Mouse (Mus musculus) retina, postnatal 1 day (tissue): ENCODE data around the gene Serpinb9.
"Not testable (repeated sequence)": the region's sequence is repeated elsewhere in the genome, so short reads cannot be mapped to it uniquely, and the experiment has no call there.

Experiments used
- DNase-seq: peaks from one replicate; pipeline ENCODE4 v3.0.0-alpha.2; 2012

Serpinb9 gene

DNA sequence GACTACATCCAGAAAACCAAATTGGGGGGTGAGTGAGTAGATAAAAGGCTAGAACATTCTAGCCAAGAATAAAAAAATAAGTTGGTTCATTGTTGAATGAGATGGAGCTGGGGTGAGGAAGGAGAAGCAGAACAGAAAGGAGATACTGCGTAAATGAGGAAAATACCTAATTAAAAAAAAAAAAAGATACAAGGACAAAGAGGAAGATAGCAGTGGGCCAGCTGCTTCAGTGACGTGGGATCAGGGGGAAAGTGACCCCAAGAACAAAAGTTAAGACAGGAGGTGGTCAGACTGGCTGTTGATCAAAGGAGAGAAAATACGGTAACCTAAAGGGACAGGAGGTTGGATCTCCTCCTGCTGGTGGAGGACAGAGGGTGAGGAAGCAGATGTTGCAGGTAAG, at the start of gene Serpinb9:
Gene Serpinb9, plus strand, starts transcription at position 301 of the 400 bp plus-strand sequence.
- no peak for DNase-seq

GRCm38 (mm10) chr13:32956537-32956936, 46.5 kb upstream of the Serpinb9 start:
- no peak for DNase-seq

DNA sequence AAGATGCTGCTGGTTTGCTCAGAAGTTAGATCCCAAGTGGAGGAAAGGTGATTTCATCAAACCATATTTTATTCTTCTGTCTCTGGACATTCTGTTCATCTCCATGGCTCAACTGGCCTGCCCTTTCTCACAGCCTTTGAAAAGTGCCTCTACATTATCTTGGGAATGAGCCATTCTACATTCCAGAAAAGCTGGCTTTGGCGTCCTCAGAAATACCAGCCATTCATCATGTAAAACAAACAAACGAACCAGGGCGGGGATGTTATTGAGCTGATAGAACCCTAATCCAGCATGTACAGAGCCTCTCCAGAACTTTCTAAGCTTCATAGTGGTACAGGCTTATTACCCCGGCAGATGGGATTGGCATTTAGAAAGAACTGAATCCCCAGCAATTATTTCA, 45.1 kb upstream of the Serpinb9 start:
- DNase-seq, result no peak

- not testable (repeated sequence) for DNase-seq
Observed at GRCm38 (mm10) chr13:32958521-32958920, 44.5 kb upstream of the Serpinb9 start.

DNA sequence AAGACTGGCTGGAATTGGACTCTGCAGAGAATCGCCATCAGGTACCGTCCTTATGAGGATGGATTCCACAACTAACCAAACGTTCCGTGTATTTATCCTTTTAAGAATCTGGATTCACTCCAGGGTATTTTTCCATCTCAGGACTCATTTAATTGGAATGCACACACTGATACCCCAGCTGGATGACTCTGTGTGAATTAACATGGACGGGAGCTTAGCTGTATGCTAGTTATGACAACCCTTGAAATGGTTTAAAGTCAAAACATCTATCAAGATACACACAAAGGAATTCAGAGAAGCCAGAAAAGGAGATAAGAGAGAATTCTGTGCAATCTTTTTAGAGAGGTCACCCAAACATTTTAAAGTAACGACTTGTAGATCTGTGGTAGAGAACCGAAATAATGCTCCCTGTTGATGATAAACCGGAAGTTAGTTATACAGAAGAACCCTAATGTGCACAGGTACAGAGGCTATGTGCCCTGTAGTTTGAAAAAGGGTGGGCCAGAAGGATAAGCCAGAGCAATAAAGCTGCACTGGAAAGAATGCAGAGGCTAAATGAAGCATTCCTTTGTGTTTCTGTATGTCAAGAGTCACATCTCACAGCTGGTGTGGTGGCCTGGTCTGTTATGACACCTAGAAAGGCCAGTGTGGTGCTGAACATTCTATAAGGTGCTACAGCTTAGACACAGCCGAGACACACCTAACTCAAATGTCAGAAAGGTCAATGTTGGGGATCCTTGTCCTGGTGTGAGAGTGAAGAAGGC, 38.9 kb upstream of the Serpinb9 start:
- no peak for DNase-seq

DNA sequence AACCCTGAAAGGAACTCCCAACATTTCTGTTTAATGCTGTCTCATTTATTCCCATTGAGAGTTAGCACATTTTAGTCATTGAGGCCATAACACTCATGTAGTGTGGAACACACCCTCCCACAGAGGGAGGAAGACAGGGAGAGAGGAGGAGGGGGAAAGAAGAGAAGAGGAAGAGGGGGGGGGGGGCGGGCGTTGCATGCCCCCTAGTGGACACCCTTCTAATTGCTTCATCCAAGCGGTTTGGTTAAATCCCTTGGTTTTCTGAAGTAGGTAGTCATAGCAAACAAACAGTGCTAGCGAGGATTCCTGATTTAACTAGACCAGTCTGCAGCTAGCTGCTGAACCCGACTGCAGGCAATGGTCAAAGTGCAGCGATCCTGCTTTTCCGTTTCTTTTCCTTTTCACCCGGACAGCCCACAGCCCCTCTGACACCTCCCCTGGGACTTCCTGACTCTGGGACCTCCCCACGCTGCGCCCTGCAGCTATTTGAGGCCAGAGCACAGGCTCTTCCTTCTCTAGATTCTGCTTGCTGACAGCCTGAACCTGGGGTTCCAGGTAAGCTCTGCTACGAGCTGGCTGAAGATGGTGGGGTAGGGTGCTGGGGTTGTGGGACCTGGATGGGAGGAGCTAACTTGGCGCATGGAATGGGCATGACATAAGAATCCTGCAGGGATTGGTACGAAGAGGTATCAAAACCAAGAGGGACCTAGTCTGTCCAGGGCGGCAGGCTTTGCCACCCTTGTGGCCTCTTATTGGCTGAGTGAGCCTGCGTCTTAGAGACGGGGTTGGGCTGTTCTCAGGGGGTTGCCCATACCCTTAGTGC, 37.9 kb upstream of the Serpinb9 start, which contains the start of gene Serpinb6b:
Gene Serpinb6b, plus strand, starts transcription at position 221 of the 823 bp plus-strand sequence.
- DNase-seq, result peak; percentile 31

GRCm38 (mm10) chr13:32966116-32966515, 36.9 kb upstream of the Serpinb9 start:
- DNase-seq, result no peak

- DNase-seq, result no peak
Observed at GRCm38 (mm10) chr13:32967233-32967632, 35.8 kb upstream of the Serpinb9 start.

GRCm38 (mm10) chr13:32968353-32968984, 34.6 kb upstream of the Serpinb9 start:
- no peak for DNase-seq

- DNase-seq, result no peak
Observed at GRCm38 (mm10) chr13:32968996-32969640, 33.9 kb upstream of the Serpinb9 start.

DNA sequence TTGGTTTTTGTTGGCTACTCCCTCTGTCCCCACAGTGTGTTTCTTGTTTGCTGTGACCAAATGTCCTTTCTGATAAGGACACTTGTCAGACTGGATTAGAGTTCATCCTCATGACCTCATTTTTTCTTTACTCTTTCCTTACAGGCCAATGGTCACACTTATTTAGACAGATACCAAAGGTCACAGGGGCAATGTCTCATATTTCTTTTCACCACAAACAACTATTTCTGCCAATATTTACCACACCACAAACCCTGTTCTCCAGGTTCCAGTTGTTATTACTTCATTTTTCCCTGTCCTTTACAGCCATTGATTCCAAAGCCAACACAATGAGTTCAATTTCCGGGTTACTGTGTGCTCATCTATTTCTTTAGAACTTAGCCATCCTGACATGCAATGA, 33.4 kb upstream of the Serpinb9 start:
- no peak for DNase-seq

DNA sequence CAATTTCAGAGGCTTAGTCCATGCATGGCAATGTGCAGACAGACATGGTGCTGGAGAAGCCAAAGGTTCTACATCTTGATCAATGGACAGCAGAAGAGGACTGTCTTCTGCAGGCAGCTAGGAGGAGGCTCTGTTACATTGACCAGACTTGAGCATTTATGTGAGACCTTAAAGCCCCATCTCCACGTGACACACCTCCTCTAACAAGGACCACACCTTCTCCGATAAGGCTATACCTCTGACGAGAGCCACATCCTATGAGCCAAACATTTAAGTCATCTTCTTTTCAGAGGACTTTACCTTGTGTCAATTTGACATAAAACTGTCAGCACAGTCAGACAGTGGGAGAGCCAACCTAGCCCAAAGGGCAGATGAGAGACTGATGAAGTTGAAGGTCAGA, 32.3 kb upstream of the Serpinb9 start:
- no peak for DNase-seq

GRCm38 (mm10) chr13:32974268-32974667, 28.8 kb upstream of the Serpinb9 start:
- DNase-seq, result no peak

DNA sequence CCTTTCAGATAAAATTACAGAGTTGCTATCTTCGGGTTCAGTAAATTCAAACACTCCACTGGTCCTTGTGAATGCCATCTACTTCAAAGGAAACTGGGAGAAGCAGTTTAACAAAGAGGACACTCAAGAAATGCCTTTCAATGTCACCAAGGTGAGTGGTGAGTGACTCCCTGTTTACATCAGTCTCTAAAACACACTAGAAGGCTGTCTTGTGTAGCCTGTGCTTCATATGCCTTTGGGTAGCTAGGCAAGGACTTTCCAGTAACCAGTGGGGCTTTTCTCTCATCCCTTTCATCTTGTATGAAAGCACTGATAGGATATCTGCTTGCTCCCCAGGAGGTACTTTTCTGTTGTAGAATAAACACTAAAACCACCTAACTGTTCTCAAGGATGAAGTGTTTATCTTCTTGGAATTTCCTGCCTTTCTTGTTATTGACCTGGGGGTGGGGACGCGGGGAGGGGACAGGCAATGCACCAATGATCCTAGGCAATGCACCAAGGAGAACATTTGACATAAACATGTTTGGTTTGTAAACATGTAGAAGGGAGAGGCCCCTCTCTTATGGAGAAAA, 28.1 kb upstream of the Serpinb9 start:
- no peak for DNase-seq

DNA sequence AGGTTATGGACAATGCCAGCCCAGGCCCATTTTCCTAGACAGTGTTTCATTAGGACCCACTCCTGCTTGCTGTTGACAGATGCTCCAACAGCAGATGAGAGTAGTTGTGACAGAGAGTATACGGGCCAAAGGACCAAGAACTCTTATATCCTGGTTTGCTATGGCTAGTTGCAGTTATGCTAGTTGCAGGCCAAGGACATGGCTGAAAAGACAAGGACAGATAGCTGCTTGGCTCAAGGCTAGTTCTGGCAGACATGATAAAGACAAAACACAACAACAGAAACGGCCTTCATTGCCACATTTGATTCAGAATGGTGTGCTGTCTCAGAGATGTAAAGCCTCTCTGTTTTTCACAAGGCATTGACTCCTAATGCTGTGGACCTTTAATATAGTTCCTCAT, 27.3 kb upstream of the Serpinb9 start:
- no peak for DNase-seq

DNA sequence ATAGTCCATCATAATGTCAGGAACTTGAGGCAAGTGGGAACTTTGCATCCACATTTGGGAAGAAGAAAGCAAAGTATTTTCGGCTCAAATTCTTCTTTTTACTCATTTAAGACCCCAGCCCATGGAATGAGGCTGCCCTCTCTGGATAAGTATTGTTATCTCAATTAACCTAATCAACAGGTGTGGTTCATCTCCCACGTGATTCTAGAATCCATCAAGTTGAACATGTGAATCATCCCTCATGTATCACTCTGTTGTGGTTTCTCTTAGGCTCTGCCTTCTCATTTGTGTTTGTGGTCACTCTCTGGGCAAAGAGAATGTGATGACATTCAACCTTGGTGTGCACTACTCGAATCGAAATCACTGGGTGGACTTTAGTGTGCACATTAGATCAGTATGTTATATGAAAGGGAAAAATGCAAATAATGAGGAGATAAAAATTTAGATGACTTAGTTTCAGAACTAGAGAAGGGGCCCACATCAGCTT, 20.5 kb upstream of the Serpinb9 start:
- DNase-seq, result no peak

- no peak for DNase-seq
Observed at GRCm38 (mm10) chr13:32986256-32986655, 16.8 kb upstream of the Serpinb9 start.

DNA sequence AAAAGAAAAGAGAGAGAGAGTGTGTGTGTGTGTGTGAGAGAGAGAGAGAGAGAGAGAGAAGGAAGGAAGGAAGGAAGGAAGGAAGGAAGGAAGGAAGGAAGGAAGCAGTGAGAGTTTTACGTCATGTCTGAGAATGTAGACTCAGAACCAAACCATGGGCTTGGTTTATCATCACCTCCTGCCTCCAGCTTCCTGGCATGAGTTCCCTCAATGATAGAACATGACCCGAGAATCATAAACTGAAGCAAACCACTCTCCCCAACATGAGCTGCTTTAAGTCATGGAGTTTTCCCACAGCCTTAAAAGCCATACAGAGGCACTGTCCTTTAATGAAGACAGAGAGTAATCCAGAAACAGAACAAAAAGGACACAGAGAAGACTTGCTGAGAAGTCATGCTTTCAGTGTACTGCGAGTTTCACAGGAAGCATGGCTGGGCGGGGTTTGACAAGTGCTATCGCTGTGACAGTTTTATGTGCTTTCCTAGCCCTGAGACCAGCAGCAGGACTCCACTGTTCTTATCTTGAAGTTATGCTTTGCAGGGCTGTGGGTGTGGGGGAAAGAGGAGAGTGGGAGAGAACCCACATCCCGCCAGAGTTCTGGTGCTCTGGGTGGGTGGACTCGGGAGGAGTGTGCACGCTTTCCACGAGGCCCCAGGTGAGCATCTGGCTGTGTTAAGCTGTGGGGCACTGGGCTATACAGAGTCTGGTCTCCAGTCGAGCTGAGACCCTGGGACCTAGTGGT, 9.7 kb upstream of the Serpinb9 start:
- DNase-seq, result no peak

DNA sequence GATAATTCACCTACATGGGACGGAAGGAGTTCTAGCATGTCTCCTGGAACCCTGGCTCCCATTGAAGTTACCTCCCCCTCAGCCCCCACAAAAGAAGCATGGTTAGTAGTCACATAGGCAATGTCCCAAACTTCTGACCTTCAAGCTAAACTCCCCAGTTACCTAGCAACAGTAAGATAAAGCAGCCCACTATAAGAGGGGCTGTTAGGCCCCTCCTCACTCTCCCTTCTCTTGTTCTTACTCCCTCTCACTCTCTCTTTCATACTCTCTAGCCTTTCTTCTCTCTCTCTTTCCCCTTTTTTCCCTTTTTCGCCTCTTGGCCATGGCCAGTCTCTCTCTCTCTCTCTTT, 9.2 kb upstream of the Serpinb9 start:
- no peak for DNase-seq

DNA sequence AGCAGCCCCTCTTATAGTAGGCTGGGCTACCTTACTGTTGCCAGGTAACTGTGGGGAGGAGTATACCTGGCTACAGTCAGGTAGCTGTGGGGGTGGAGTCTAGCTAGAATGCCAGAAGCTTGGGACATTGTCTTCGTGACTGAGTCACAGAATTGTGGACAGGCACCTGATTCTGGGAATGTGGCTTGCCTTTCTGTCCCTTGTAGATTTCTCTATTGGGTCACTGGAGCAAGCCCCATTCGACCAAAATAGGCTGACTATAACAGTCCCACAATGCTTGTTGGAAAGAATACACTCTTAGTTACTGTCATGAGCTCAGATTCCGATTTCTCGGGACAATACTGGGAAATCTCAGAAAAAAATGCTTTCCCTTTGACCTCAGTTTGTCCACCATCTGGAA, 8.0 kb upstream of the Serpinb9 start:
- no peak for DNase-seq

- no peak for DNase-seq
Observed at GRCm38 (mm10) chr13:33001341-33001740, 1.7 kb upstream of the Serpinb9 start.
